ENCODE assay signal across 8 mouse cellular contexts in genomic region chr9:21962010-21962409, GRCm38 (mm10). TPM values are rescaled to one million over a fixed set of nuclear protein-coding genes. Genes with fewer than 3 reads are reported as not detected.
A peak's percentile ranks its signal among the peaks of the same experiment; 100 is the strongest.
DNase-seq lines count a peak whose midpoint lies in the region; ATAC-seq and TF ChIP-seq lines count a peak whose summit lies in the region.

No protein-coding gene starts in this region.

- peaks cover 21% of the 10 kb centered on the region for H3K27me3 ChIP-seq in heart, embryonic 11.5 days (ENCODE audit: control insufficient read depth, insufficient read depth, low read length)
- H3K27me3 ChIP-seq in ES-Bruce4 (ENCODE audit: control insufficient read depth, insufficient read depth, low read length, poor library complexity, severe bottlenecking) = no peaks in the 10 kb centered on the region
- H3K27me3 ChIP-seq in forebrain, embryonic 13.5 days = peaks cover 60% of the 10 kb centered on the region
- peaks cover 17% of the 10 kb centered on the region; the same call in 1 of the 2 replicates for H3K27me3 ChIP-seq in liver, embryonic 15.5 days

- peaks cover 24% of the 10 kb centered on the region for H3K4me1 ChIP-seq in heart, embryonic 11.5 days (ENCODE audit: control insufficient read depth, insufficient read depth, low read length)
- H3K4me1 ChIP-seq in ES-Bruce4 (ENCODE audit: control insufficient read depth, insufficient read depth, low read length) = no peaks in the 10 kb centered on the region
- peaks cover 23% of the 10 kb centered on the region for H3K4me1 ChIP-seq in forebrain, embryonic 13.5 days
- peaks cover 61% of the 10 kb centered on the region for H3K4me1 ChIP-seq in liver, embryonic 15.5 days (replicated peaks)

- no peak for TF ChIP-seq CTCF in ES-Bruce4 (IDR thresholded peaks at IDR 0.05; ENCODE audit: low read depth, low read length)

- peak overlapping the region; percentile 57 for H3K4me3 ChIP-seq in heart, embryonic 11.5 days (ENCODE audit: low read depth, low read length)
- peak overlapping the region; percentile 66 for H3K4me3 ChIP-seq in ES-Bruce4 (ENCODE audit: low read depth, low read length)
- H3K4me3 ChIP-seq in forebrain, embryonic 13.5 days = peak overlapping the region; percentile 38
- H3K4me3 ChIP-seq in liver, embryonic 15.5 days (replicated peaks) = peak overlapping the region; percentile 76

- H3K9me3 ChIP-seq in heart, embryonic 11.5 days (replicated peaks; ENCODE audit: control insufficient read depth, low read length) = no peaks in the 10 kb centered on the region
- no peaks in the 10 kb centered on the region for H3K9me3 ChIP-seq in ES-Bruce4 (replicated peaks; ENCODE audit: control insufficient read depth, insufficient read depth, low read length, poor library complexity, severe bottlenecking)
- H3K9me3 ChIP-seq in forebrain, embryonic 13.5 days (replicated peaks) = no peaks in the 10 kb centered on the region
- no peaks in the 10 kb centered on the region for H3K9me3 ChIP-seq in liver, embryonic 15.5 days (replicated peaks)

- no peaks in the 10 kb centered on the region; the same call in 1 of the 2 replicates for H3K36me3 ChIP-seq in heart, embryonic 11.5 days (ENCODE audit: control insufficient read depth, insufficient read depth, low read length)
- H3K36me3 ChIP-seq in ES-Bruce4 (ENCODE audit: control insufficient read depth, insufficient read depth, low read length, poor library complexity, severe bottlenecking) = no peaks in the 10 kb centered on the region
- no peaks in the 10 kb centered on the region for H3K36me3 ChIP-seq in forebrain, embryonic 13.5 days (ENCODE audit: poor library complexity, severe bottlenecking)
- peaks cover 52% of the 10 kb centered on the region for H3K36me3 ChIP-seq in liver, embryonic 15.5 days (replicated peaks)

- no peak for TF ChIP-seq POLR2A in ES-Bruce4 (IDR thresholded peaks at IDR 0.05; ENCODE audit: insufficient read depth, low read length)

- no peak for TF ChIP-seq EP300 in ES-Bruce4 (IDR thresholded peaks at IDR 0.05; ENCODE audit: insufficient read depth, low read depth, low read length)

- peak overlapping the region; percentile 74 for H3K27ac ChIP-seq in heart, embryonic 11.5 days (ENCODE audit: low read depth, low read length)
- no peak overlapping the region for H3K27ac ChIP-seq in ES-Bruce4 (ENCODE audit: insufficient read depth, low read length)
- H3K27ac ChIP-seq in forebrain, embryonic 13.5 days = no peak overlapping the region
- peak overlapping the region; percentile 96 for H3K27ac ChIP-seq in liver, embryonic 15.5 days (replicated peaks)

- peak overlapping the region; percentile 71 for H3K9ac ChIP-seq in heart, embryonic 11.5 days (ENCODE audit: low read depth, low read length)
- peak overlapping the region; percentile 34 for H3K9ac ChIP-seq in ES-Bruce4 (ENCODE audit: low read depth, poor library complexity, severe bottlenecking)
- H3K9ac ChIP-seq in forebrain, embryonic 13.5 days = peak overlapping the region; percentile 52
- H3K9ac ChIP-seq in liver, embryonic 15.5 days = peak overlapping the region; percentile 94

- peak overlapping the region; percentile 94 for H3K4me2 ChIP-seq in heart, embryonic 11.5 days
- peak overlapping the region; percentile 75 for H3K4me2 ChIP-seq in forebrain, embryonic 13.5 days
- H3K4me2 ChIP-seq in liver, embryonic 15.5 days = peak overlapping the region; percentile 89

- WGBS in heart, embryonic 11.5 days (ENCODE audit: insufficient replicate concordance) = 0% methylated on average over 14 of the region's 15 CpGs
- WGBS in forebrain, embryonic 13.5 days = under 1% methylated on average over 15 of the region's 15 CpGs
- 0% methylated on average over 15 of the region's 15 CpGs for WGBS in liver, embryonic 15.5 days (ENCODE audit: insufficient replicate concordance)

- DNase-seq in heart, postnatal 4 days = no peak
- no peak for DNase-seq in left cerebral cortex, adult 18-20 months (ENCODE audit: low spot score in 2 of 2)
- DNase-seq in embryo, embryonic 11 days = no peak

- no peak for ATAC-seq in heart, embryonic 11.5 days (replicated peaks; ENCODE audit: insufficient number of reproducible peaks, low FRiP score, low TSS enrichment)
- peak; percentile 40; the same call in 1 of the 2 replicates for ATAC-seq in forebrain, embryonic 13.5 days
- peak; percentile 11 for ATAC-seq in liver, embryonic 15.5 days (ENCODE audit: insufficient read depth)
- no peak for ATAC-seq in erythroid progenitor cell, adult 5-6 weeks (replicated peaks; ENCODE audit: low FRiP score, poor library complexity, severe bottlenecking)

RNA-seq across cellular contexts. Expression of gene Epor, which starts 1.3 kb away (rescaled TPM):
- 15.4 and 22.8 TPM in 2 replicates for polyA plus RNA-seq in heart, embryonic 11.5 days (2014; fragmentation: Nextera tagmentation; extraction: Ambion mirVana)
- total RNA-seq in heart, postnatal 4 days (2021) = 1 to 10 TPM; 1.7 to 2.1 TPM
- polyA plus RNA-seq in ES-Bruce4 (2011; ENCODE audit: insufficient read depth, insufficient read length, low read depth, missing spikeins) = 0.57 and 1.9 TPM in 2 replicates
- 0.99 and 1.9 TPM in 2 replicates for polyA plus RNA-seq in forebrain, embryonic 13.5 days (2015; fragmentation: Nextera tagmentation; extraction: Ambion mirVana)
- 124 and 142 TPM in 2 replicates for polyA plus RNA-seq in liver, embryonic 15.5 days (2015; fragmentation: Nextera tagmentation; extraction: Ambion mirVana)
- total RNA-seq in erythroid progenitor cell, adult 5-6 weeks (2015; ENCODE audit: low replicate concordance) = 244 and 249 TPM in 2 replicates
- 188 and 199 TPM in 2 replicates for total RNA-seq in erythroid progenitor cell, adult 5-6 weeks (2017; ENCODE audit: low replicate concordance)
- 10 to 100 TPM; 10.7 to 12.9 TPM for total RNA-seq in left cerebral cortex, adult 18-20 months (2021)

RNA-seq across cellular contexts. Expression of gene Swsap1, which starts 6.5 kb away (rescaled TPM):
- polyA plus RNA-seq in heart, embryonic 11.5 days (2014; fragmentation: Nextera tagmentation; extraction: Ambion mirVana) = 9.0 and 13.1 TPM in 2 replicates
- 1 to 10 TPM; 8.8 to 9.0 TPM for total RNA-seq in heart, postnatal 4 days (2021)
- 8.5 TPM in 2 replicates for polyA plus RNA-seq in ES-Bruce4 (2011; ENCODE audit: insufficient read depth, insufficient read length, low read depth, missing spikeins)
- polyA plus RNA-seq in forebrain, embryonic 13.5 days (2015; fragmentation: Nextera tagmentation; extraction: Ambion mirVana) = 8.6 and 12.1 TPM in 2 replicates
- 2.2 and 2.5 TPM in 2 replicates for polyA plus RNA-seq in liver, embryonic 15.5 days (2015; fragmentation: Nextera tagmentation; extraction: Ambion mirVana)
- 0.42 and 3.2 TPM in 2 replicates for total RNA-seq in erythroid progenitor cell, adult 5-6 weeks (2015; ENCODE audit: low replicate concordance)
- total RNA-seq in erythroid progenitor cell, adult 5-6 weeks (2017; ENCODE audit: low replicate concordance) = 0.51 TPM in 1 of 2 replicates, not detected in the other
- total RNA-seq in left cerebral cortex, adult 18-20 months (2021) = 10 to 100 TPM; 13.1 to 14.1 TPM

RNA-seq across cellular contexts. Expression of gene Plppr2, which starts 25.2 kb away (rescaled TPM):
- polyA plus RNA-seq in heart, embryonic 11.5 days (2014; fragmentation: Nextera tagmentation; extraction: Ambion mirVana) = 5.3 and 5.5 TPM in 2 replicates
- total RNA-seq in heart, postnatal 4 days (2021) = 1 to 10 TPM; 3.0 to 3.1 TPM
- 5.4 and 5.6 TPM in 2 replicates for polyA plus RNA-seq in ES-Bruce4 (2011; ENCODE audit: insufficient read depth, insufficient read length, low read depth, missing spikeins)
- polyA plus RNA-seq in forebrain, embryonic 13.5 days (2015; fragmentation: Nextera tagmentation; extraction: Ambion mirVana) = 37.8 and 44.1 TPM in 2 replicates
- polyA plus RNA-seq in liver, embryonic 15.5 days (2015; fragmentation: Nextera tagmentation; extraction: Ambion mirVana) = 1.2 and 1.5 TPM in 2 replicates
- 1.3 TPM in 1 of 2 replicates, not detected in the other for total RNA-seq in erythroid progenitor cell, adult 5-6 weeks (2015; ENCODE audit: low replicate concordance)
- total RNA-seq in erythroid progenitor cell, adult 5-6 weeks (2017; ENCODE audit: low replicate concordance) = not detected in 2 replicates
- total RNA-seq in left cerebral cortex, adult 18-20 months (2021) = 100 to 1,000 TPM; 171 to 178 TPM

RNA-seq across cellular contexts. Expression of gene Rgl3, which starts 27.2 kb away (rescaled TPM):
- polyA plus RNA-seq in heart, embryonic 11.5 days (2014; fragmentation: Nextera tagmentation; extraction: Ambion mirVana) = 0.74 and 1.1 TPM in 2 replicates
- total RNA-seq in heart, postnatal 4 days (2021) = under 1 TPM; 0.71 to 0.97 TPM
- polyA plus RNA-seq in ES-Bruce4 (2011; ENCODE audit: insufficient read depth, insufficient read length, low read depth, missing spikeins) = 9.2 and 9.7 TPM in 2 replicates
- polyA plus RNA-seq in forebrain, embryonic 13.5 days (2015; fragmentation: Nextera tagmentation; extraction: Ambion mirVana) = 1.1 and 1.2 TPM in 2 replicates
- polyA plus RNA-seq in liver, embryonic 15.5 days (2015; fragmentation: Nextera tagmentation; extraction: Ambion mirVana) = 0.10 and 0.13 TPM in 2 replicates
- not detected in 2 replicates for total RNA-seq in erythroid progenitor cell, adult 5-6 weeks (2015; ENCODE audit: low replicate concordance)
- total RNA-seq in erythroid progenitor cell, adult 5-6 weeks (2017; ENCODE audit: low replicate concordance) = not detected in 2 replicates
- total RNA-seq in left cerebral cortex, adult 18-20 months (2021) = 1 to 10 TPM; 3.7 to 4.0 TPM

RNA-seq across cellular contexts. Expression of gene Tmem205, which starts 34.7 kb away (rescaled TPM):
- polyA plus RNA-seq in heart, embryonic 11.5 days (2014; fragmentation: Nextera tagmentation; extraction: Ambion mirVana) = 39.0 and 45.1 TPM in 2 replicates
- total RNA-seq in heart, postnatal 4 days (2021) = 10 to 100 TPM; 20.1 to 21.3 TPM
- 19.9 and 21.4 TPM in 2 replicates for polyA plus RNA-seq in ES-Bruce4 (2011; ENCODE audit: insufficient read depth, insufficient read length, low read depth, missing spikeins)
- polyA plus RNA-seq in forebrain, embryonic 13.5 days (2015; fragmentation: Nextera tagmentation; extraction: Ambion mirVana) = 42.2 and 42.3 TPM in 2 replicates
- 137 and 160 TPM in 2 replicates for polyA plus RNA-seq in liver, embryonic 15.5 days (2015; fragmentation: Nextera tagmentation; extraction: Ambion mirVana)
- total RNA-seq in erythroid progenitor cell, adult 5-6 weeks (2015; ENCODE audit: low replicate concordance) = 13.8 TPM in 1 of 2 replicates, not detected in the other
- not detected in 2 replicates for total RNA-seq in erythroid progenitor cell, adult 5-6 weeks (2017; ENCODE audit: low replicate concordance)
- total RNA-seq in left cerebral cortex, adult 18-20 months (2021) = 10 to 100 TPM; 33.5 to 39.8 TPM

Comparison
In these comparisons a context has a peak if more than half of its experiments do, and no peak if none do; other contexts are left out.
1. ATAC-seq: peak in forebrain, embryonic 13.5 days (single experiment) and liver, embryonic 15.5 days (single experiment); none in heart, embryonic 11.5 days (single experiment) and erythroid progenitor cell, adult 5-6 weeks (single experiment).
2. H3K27ac ChIP-seq: peak in heart, embryonic 11.5 days (single experiment) and liver, embryonic 15.5 days (single experiment); none in ES-Bruce4 (single experiment) and forebrain, embryonic 13.5 days (single experiment).
3. H3K9ac ChIP-seq: peak in every context shown above with its lines; median percentile 94 in liver, embryonic 15.5 days; 71 in heart, embryonic 11.5 days; 52 in forebrain, embryonic 13.5 days; 34 in ES-Bruce4.
4. Peak in every context shown above with its lines, with median percentiles within 50 percentile points of each other: H3K4me2 ChIP-seq and H3K4me3 ChIP-seq.